Mouse (Mus musculus): ENCODE measurements around the gene Zcchc14.

Gene Zcchc14

DNA sequence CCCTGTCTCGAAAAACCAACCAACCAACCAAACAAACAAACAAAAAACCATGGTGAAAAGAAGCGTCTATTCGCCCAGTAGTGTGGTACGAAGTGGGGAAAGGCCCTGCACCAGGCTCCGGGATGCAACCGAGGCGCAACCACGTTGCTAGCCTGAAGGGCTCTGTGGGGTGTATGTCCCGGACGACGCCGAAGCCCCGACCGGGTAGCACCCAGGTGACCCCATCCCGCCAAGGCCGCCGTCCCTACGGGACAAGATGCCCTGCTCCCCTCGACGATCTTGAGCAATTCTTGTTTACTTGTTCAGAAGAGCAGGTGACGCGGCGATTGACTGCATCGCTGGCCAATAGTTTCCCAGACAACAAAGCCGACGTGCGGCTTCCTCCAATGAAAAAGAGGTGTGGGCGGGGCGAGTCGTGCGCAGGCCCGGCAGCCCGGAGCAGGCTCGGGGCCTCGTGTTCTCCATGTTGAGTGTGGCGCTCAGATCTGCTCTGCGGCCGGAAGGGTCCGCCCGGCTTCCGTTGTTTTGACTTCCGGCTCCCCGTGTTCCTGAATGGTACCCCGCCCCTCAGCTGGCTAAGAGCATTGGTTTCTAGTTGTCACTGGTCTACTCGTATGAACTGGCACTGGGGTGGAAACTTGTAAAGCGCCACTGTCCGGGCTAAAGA is 67.4 kb downstream of the Zcchc14 start:
- peak; percentile 100 for DNase-seq (ENCODE audit: low spot score)

DNA sequence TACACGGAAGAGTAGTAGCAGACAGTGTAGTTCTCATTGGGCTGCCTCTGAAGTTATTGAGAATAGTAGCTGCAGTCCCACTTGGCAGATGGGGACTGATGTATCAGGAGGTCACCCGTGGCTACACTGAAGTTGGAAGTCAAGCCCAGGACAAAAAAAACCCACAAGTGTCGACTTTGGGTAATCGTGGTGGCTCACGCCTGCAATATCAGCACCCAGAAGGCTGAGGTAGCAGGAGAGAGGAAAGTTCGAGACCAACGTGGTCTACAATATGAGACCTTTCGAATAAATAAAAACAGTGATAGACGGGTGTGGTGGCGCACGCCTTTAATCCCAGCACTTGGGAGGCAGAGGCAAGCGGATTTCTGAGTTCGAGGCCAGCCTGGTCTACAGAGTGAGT is 68.0 kb downstream of the Zcchc14 start:
- no peak for DNase-seq (ENCODE audit: low spot score)

GRCm38 (mm10) chr8:121583653-121584052 is 69.0 kb downstream of the Zcchc14 start:
- DNase-seq (ENCODE audit: low spot score), result no peak

GRCm38 (mm10) chr8:121580465-121580864 is 72.2 kb downstream of the Zcchc14 start:
- DNase-seq (ENCODE audit: low spot score), result no peak

DNA sequence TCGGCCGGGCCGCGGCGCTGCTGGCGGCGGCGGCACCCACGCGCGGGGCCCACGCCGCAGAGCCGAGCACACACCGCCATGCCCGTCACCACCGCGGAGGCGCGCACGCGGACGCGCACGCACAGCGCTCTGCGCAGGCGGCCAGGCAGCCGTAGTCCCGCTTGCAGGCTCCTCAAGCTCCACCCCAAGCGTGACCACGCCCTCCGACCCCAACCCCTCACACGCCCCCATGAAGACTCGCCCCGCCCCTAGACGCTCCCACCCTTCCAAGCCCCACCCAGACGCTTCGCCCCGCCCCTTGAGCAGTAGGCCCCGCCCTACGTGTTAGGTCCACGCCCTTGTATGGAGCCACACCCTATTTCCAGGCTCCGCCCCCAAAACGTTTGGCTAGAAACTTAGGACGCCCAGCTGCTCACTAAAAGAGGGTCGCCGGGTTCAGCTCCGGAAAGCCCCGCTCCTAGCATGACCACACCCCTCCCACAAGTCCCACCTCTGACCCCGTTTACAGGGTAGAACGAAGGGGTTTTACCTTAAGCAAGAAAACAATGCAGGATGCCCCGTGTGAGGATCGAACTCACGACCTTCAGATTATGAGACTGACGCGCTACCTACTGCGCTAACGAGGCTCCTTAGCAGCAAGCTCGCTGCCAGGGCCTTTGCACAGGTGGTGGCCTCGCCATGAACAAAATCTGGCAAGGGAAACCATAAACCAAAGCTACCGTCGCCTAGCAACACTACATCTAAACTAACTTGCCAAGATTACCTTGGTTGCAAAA is 73.8 kb downstream of the Zcchc14 start, which contains the start of gene Fbxo31:
Gene Fbxo31 (minus strand): TSS at position 131 of the 776 bp plus-strand sequence.
- DNase-seq (ENCODE audit: low spot score), result peak; percentile 76

DNA sequence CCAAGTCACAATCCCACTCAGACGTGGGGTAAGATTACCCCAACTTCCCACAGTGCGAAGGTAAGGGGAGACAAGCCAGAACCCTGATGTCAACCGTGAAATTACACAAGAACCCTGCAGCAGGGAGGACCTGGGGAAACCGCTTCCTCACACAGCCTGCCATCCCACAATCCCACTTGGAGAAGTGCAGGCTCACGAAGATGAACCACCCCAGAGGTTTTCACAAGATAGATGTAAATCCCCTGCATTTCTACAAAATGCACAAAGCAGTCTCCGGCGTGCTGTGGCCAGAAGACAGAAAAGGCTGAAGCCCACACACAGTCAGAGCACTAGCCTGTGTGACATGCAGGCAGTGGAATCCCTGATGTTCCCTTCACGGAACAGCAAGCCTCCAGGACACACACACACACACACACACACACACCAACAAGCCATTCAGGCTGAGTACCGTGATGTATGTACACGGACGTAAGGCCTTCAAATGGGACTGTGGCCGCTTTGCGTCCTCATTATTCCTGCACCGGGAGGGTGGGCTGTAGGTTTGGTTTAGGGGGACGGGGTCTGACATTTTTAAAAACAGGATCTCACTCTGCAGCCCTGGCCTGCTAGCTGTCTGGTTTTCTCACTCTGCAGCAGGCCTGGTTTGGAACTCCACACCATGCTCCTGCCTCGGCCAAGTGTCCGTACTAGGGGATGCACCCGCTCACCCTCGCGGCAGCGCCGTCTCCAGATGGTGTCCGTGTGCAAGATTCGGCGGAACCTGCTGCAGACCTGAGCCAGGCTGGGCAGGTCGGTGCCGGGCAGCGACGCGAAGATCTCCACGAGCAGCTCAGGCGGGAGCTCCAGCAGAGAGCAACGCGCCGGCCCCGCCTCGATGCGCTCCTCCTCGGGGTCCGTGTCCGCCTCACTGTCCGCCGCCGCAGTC is 74.7 kb downstream of the Zcchc14 start:
- no peak for DNase-seq (ENCODE audit: low spot score)

GRCm38 (mm10) chr8:121575661-121576060 is 77.0 kb downstream of the Zcchc14 start:
- no peak for DNase-seq (ENCODE audit: low spot score)

- DNase-seq (ENCODE audit: low spot score), result no peak
Measured at GRCm38 (mm10) chr8:121573275-121573674, 79.4 kb downstream of the Zcchc14 start.

GRCm38 (mm10) chr8:121572121-121572520 is 80.6 kb downstream of the Zcchc14 start:
- DNase-seq (ENCODE audit: low spot score), result no peak

DNA sequence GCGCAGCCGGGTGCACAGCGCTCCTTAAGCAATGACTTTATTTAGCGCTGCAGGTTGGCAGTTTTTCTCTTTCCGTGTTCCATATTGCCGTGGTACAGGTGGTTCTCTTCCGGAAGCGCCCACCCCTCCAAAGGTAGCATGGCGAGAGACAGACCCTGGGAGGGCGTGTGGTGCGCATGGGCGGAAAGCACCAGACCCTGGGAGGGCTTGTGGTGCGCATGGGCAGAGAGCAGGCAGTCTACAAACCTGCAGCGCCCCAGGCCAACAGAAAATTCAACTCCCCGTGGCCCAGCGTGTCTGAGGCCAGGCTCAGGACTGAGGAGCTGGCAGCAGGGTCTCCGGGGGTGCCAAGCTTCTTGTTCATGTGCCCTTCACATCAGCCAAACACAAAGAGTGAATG is 81.9 kb downstream of the Zcchc14 start:
- DNase-seq (ENCODE audit: low spot score), result no peak

DNA sequence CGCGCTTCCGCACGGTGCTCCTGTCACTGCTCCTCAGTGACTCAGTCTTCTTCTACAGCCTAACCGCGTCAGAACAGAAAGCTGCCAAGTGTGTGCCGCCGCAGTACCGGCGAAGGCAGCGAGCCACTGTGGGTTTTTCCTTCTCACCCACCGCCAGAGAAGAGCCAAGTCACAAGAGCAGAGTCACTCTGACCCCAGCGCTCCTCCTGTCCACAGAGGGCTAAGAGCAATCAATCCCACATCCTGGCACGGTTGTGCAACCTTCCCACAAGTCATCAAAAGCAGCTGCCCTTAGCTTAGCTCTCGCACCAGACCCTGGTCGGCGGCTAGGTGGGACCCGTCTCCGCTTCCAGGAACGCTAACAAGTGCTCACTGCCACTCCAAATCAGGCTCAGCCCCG is 82.4 kb downstream of the Zcchc14 start:
- DNase-seq (ENCODE audit: low spot score), result no peak

DNA sequence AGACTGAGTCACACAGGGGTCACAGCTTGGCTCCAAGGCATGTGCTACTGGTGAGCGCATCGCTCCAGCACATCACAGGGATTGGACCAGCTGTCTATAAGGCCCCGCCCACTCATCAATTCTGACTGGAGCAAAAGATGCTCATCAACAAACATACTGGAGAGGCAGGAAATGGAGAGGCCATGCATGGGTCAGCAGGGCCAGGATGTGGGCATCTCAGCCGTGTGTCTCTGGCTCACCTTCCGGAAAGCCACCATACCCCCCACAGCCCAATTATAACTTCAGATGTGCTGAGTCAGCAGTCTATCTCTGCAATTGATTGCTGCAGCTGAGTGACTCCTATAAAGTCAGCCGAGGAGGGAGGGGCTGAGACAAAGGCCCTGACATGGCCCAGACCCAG is 84.4 kb downstream of the Zcchc14 start:
- DNase-seq (ENCODE audit: low spot score), result no peak

GRCm38 (mm10) chr8:121563701-121564100 is 89.0 kb downstream of the Zcchc14 start:
- DNase-seq (ENCODE audit: low spot score), result no peak

DNA sequence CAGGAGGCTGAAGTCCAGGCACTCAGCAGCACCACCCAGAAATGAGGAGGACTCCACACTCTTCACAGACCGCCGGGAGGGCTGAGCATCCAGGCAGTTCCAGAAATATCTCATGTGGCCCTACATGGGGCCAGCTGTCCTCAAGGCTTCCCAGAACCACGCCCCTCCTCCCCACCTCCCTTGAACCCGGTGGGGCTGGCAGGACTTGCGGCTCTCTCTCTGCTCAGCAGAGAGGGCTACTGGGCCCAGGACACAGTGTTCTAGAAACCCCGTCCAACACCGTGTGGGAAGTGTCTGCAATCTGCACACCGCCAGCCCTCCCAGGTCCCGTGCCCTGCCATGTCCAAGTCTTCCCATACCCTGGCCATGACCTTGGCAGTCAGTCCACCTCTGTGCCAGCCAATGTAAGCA is 89.8 kb downstream of the Zcchc14 start:
- DNase-seq (ENCODE audit: low spot score), result no peak

- no peak for DNase-seq (ENCODE audit: low spot score)
Measured at GRCm38 (mm10) chr8:121561636-121562345, 90.9 kb downstream of the Zcchc14 start.

GRCm38 (mm10) chr8:121560432-121561100 is 92.1 kb downstream of the Zcchc14 start:
- DNase-seq (ENCODE audit: low spot score), result no peak

- DNase-seq (ENCODE audit: low spot score), result no peak
Measured at GRCm38 (mm10) chr8:121559801-121560200, 92.9 kb downstream of the Zcchc14 start.

DNA sequence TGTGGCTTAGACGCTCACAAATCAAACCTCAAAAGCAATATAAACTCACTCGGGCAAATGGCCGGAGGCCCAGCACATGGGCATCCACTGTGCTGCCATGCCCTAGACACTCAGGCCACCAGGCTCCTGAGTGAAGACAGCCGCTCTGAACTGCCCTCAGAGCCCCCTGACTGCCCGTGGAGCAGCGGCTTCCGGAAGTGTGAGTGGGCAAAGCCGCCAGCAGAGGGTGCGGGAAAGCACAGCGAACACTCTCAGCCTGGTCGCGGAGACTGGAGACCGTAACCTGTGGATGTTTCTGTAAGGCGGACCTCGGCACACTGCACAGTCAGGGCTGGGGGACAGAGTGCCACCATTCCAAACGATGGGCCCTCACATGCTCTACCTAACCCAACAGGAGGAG is 94.2 kb downstream of the Zcchc14 start:
- no peak for DNase-seq (ENCODE audit: low spot score)

GRCm38 (mm10) chr8:121557746-121558145 is 95.0 kb downstream of the Zcchc14 start:
- DNase-seq (ENCODE audit: low spot score), result no peak

DNA sequence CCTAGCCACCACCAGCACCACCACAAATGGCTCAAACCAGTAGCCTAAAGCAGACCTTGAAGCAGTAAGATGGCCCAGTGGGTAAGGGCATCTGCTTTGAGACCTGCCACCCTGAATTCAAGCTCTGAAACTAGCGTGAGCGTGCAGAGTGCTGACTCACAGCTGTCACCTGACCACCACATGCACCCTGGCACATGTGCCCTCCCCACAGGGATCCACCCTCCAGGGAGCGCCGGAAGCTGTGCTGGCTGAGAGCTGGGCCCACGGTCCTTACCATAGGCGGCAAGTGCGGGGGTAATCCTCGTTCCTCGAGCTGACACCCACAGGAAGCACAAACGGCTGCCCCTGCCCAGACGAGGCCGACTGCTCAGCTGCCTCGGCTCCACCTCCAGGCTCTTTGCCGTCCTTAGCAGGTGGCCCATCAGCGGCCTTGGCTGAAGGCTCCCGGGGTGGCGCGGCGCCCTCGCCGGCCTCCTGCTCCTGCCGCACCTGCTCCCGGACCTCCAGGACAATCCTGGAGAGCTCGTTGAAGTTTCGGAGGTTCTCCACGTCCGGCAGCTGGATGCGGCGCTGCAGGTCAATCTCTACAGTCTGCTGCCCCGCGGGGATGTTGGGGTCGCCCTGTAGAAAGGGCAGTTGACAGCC is 98.7 kb downstream of the Zcchc14 start:
- DNase-seq (ENCODE audit: low spot score), result no peak

GRCm38 (mm10) chr8:121552506-121552905 is 100.2 kb downstream of the Zcchc14 start:
- no peak for DNase-seq (ENCODE audit: low spot score)

All from urinary bladder, postnatal 10 days (tissue).